Mouse (Mus musculus): ENCODE results near the gene Ptprs.
A peak's percentile ranks its signal among the peaks of the same experiment; 100 is the strongest.
"Not testable (repeated sequence)": the region's sequence is repeated elsewhere in the genome, so short reads cannot be mapped to it uniquely, and the experiment has no call there.

The Ptprs gene

GRCm38 (mm10) chr17:56476402-56476752, at the start of gene Ptprs:
TSS of gene Ptprs (minus strand) at chr17:56476483.
- peak; percentile 99 for DNase-seq

- no peak for DNase-seq
Observed at GRCm38 (mm10) chr17:56524943-56525342, 48.7 kb upstream of the Ptprs start.

GRCm38 (mm10) chr17:56522744-56523143, 46.5 kb upstream of the Ptprs start:
- DNase-seq = no peak

- no peak for DNase-seq
Observed at GRCm38 (mm10) chr17:56515690-56516410, 39.6 kb upstream of the Ptprs start.

GRCm38 (mm10) chr17:56514916-56515315, 38.6 kb upstream of the Ptprs start:
- no peak for DNase-seq

GRCm38 (mm10) chr17:56514330-56514729, 38.0 kb upstream of the Ptprs start:
- no peak for DNase-seq

- DNase-seq = no peak
Observed at GRCm38 (mm10) chr17:56512310-56512709, 36.0 kb upstream of the Ptprs start, which contains the start of gene Znrf4. TSS of gene Znrf4 (minus strand) at chr17:56512431.

- no peak for DNase-seq
Observed at GRCm38 (mm10) chr17:56511707-56512090, 35.4 kb upstream of the Ptprs start.

GRCm38 (mm10) chr17:56510970-56511706, 34.9 kb upstream of the Ptprs start:
- no peak for DNase-seq

GRCm38 (mm10) chr17:56510473-56510969, 34.2 kb upstream of the Ptprs start:
- DNase-seq = peak; percentile 56

GRCm38 (mm10) chr17:56509707-56510472, 33.6 kb upstream of the Ptprs start:
- DNase-seq = peak; percentile 56

GRCm38 (mm10) chr17:56509021-56509640, 32.8 kb upstream of the Ptprs start:
- peak; percentile 2 for DNase-seq

GRCm38 (mm10) chr17:56507161-56508068, 31.1 kb upstream of the Ptprs start:
- DNase-seq = peak; percentile 98

GRCm38 (mm10) chr17:56506417-56507065, 30.3 kb upstream of the Ptprs start:
- DNase-seq = no peak

GRCm38 (mm10) chr17:56505401-56505800, 29.1 kb upstream of the Ptprs start:
- DNase-seq = no peak

GRCm38 (mm10) chr17:56502526-56502925, 26.2 kb upstream of the Ptprs start:
- peak; percentile 83 for DNase-seq

GRCm38 (mm10) chr17:56501635-56502400, 25.5 kb upstream of the Ptprs start:
- DNase-seq = not testable (repeated sequence)

- no peak for DNase-seq
Observed at GRCm38 (mm10) chr17:56499229-56499628, 22.9 kb upstream of the Ptprs start.

GRCm38 (mm10) chr17:56494480-56494879, 18.2 kb upstream of the Ptprs start:
- DNase-seq = no peak

- DNase-seq = peak; percentile 80
Observed at GRCm38 (mm10) chr17:56493841-56494240, 17.6 kb upstream of the Ptprs start.
